Comparison of ENCODE assay signal across 8 mouse cellular contexts in genomic region chr5:19226144-19226865, GRCm38 (mm10). TPM values are rescaled to one million over a fixed set of nuclear protein-coding genes. Genes with fewer than 3 reads are reported as not detected.
DNase-seq lines count a peak whose midpoint lies in the region; ATAC-seq and TF ChIP-seq lines count a peak whose summit lies in the region.
"Had no signal": no experiment of that assay in that cellular context is flagged by ENCODE, and none has a peak within 500 bp of the region (broad histone marks: within the 10 kb centered on the region; RNA-seq: fewer than 3 reads in every experiment).

No protein-coding gene starts in this region.

- WGBS in heart, embryonic 10.5 days, result under 1% methylated on average over 36 of the region's 51 CpGs
- WGBS in kidney, embryonic 14.5 days, result under 1% methylated on average over 38 of the region's 51 CpGs
- WGBS in limb, embryonic 12.5 days, result under 1% methylated on average over 46 of the region's 51 CpGs
- under 1% methylated on average over 44 of the region's 51 CpGs for WGBS in midbrain, embryonic 15.5 days

- TF ChIP-seq POLR2A in embryonic fibroblast, embryonic 13.5 days (IDR thresholded peaks at IDR 0.05; ENCODE audit: low read depth, low read length), result peak; percentile 69

- H3K9me3 ChIP-seq in heart, embryonic 10.5 days, result no peaks in the 10 kb centered on the region
- no peaks in the 10 kb centered on the region for H3K9me3 ChIP-seq in kidney, embryonic 14.5 days (ENCODE audit: control insufficient read depth, low read length)
- H3K9me3 ChIP-seq in limb, embryonic 12.5 days, result no peaks in the 10 kb centered on the region
- H3K9me3 ChIP-seq in midbrain, embryonic 15.5 days, result no peaks in the 10 kb centered on the region

- H3K27ac ChIP-seq in brown adipose tissue, adult 24 weeks (replicated peaks; ENCODE audit: low read depth, low read length), result no peak overlapping the region
- peak overlapping the region; percentile 70 for H3K27ac ChIP-seq in embryonic fibroblast, embryonic 13.5 days (ENCODE audit: insufficient read depth, low read length)
- H3K27ac ChIP-seq in heart, embryonic 10.5 days, result peak overlapping the region; percentile 87
- H3K27ac ChIP-seq in kidney, embryonic 14.5 days (ENCODE audit: low read depth, low read length), result peak overlapping the region; percentile 65; the same call in 1 of the 2 replicates
- peak overlapping the region; percentile 85 for H3K27ac ChIP-seq in limb, embryonic 12.5 days
- peak overlapping the region; percentile 86 for H3K27ac ChIP-seq in midbrain, embryonic 15.5 days
- H3K27ac ChIP-seq: macrophage had no signal

- peak overlapping the region; percentile 67 for H3K9ac ChIP-seq in kidney, embryonic 14.5 days (ENCODE audit: low read depth, low read length)
- H3K9ac ChIP-seq in limb, embryonic 12.5 days (replicated peaks), result peak overlapping the region; percentile 70
- H3K9ac ChIP-seq in midbrain, embryonic 15.5 days, result peak overlapping the region; percentile 65

- ATAC-seq in kidney, embryonic 14.5 days (ENCODE audit: low FRiP score, low TSS enrichment), result peak; percentile 95
- ATAC-seq in limb, embryonic 12.5 days (ENCODE audit: insufficient number of reproducible peaks, insufficient read depth, low FRiP score, low TSS enrichment, low read depth), result peak; percentile 94
- peak; percentile 98 for ATAC-seq in midbrain, embryonic 15.5 days (replicated peaks)

- H3K36me3 ChIP-seq in heart, embryonic 10.5 days, result no peaks in the 10 kb centered on the region
- H3K36me3 ChIP-seq in kidney, embryonic 14.5 days (ENCODE audit: control insufficient read depth, insufficient read depth, low read length), result no peaks in the 10 kb centered on the region
- H3K36me3 ChIP-seq in limb, embryonic 12.5 days, result no peaks in the 10 kb centered on the region
- H3K36me3 ChIP-seq in midbrain, embryonic 15.5 days (replicated peaks), result no peaks in the 10 kb centered on the region

- no peak for TF ChIP-seq CTCF in embryonic fibroblast, embryonic 13.5 days (IDR thresholded peaks at IDR 0.05; ENCODE audit: borderline replicate concordance, insufficient read depth, low read length)

- no peaks in the 10 kb centered on the region; the same call in 1 of the 2 replicates for H3K4me1 ChIP-seq in brown adipose tissue, adult 24 weeks (ENCODE audit: control insufficient read depth, insufficient read depth, insufficient read length, low read length)
- peaks cover 3% of the 10 kb centered on the region; the same call in 1 of the 2 replicates for H3K4me1 ChIP-seq in embryonic fibroblast, embryonic 13.5 days (ENCODE audit: control insufficient read depth, insufficient read depth, low read length)
- peaks cover 14% of the 10 kb centered on the region for H3K4me1 ChIP-seq in heart, embryonic 10.5 days
- H3K4me1 ChIP-seq in kidney, embryonic 14.5 days (ENCODE audit: control insufficient read depth, insufficient read depth, low read length), result 0 out of 2 replicates have a peak, but pooled peaks cover 2% of the 10 kb centered on the region
- H3K4me1 ChIP-seq in limb, embryonic 12.5 days (replicated peaks), result peaks cover 19% of the 10 kb centered on the region
- H3K4me1 ChIP-seq in midbrain, embryonic 15.5 days, result peaks cover 22% of the 10 kb centered on the region

- H3K27me3 ChIP-seq in heart, embryonic 10.5 days (ENCODE audit: insufficient read depth, poor library complexity, severe bottlenecking), result peaks cover 12% of the 10 kb centered on the region; the same call in 1 of the 2 replicates
- H3K27me3 ChIP-seq in kidney, embryonic 14.5 days (ENCODE audit: control insufficient read depth, insufficient read depth, low read length), result no peaks in the 10 kb centered on the region
- H3K27me3 ChIP-seq in limb, embryonic 12.5 days, result peaks cover 14% of the 10 kb centered on the region
- no peaks in the 10 kb centered on the region for H3K27me3 ChIP-seq in midbrain, embryonic 15.5 days (replicated peaks)

- H3K4me3 ChIP-seq in brown adipose tissue, adult 24 weeks (ENCODE audit: insufficient read depth, low read depth, low read length), result peak overlapping the region; percentile 64
- peak overlapping the region; percentile 70 for H3K4me3 ChIP-seq in embryonic fibroblast, embryonic 13.5 days (ENCODE audit: insufficient read depth, low read length)
- peak overlapping the region; percentile 78 for H3K4me3 ChIP-seq in heart, embryonic 10.5 days
- peak overlapping the region; percentile 54 for H3K4me3 ChIP-seq in kidney, embryonic 14.5 days (ENCODE audit: low read length)
- H3K4me3 ChIP-seq in limb, embryonic 12.5 days (replicated peaks), result peak overlapping the region; percentile 63
- H3K4me3 ChIP-seq in midbrain, embryonic 15.5 days, result peak overlapping the region; percentile 82

- DNase-seq in heart, embryonic 10.5 days (ENCODE audit: low spot score), result peak; percentile 88
- DNase-seq in telencephalon, adult 2 months (ENCODE audit: low read depth, low spot score), result peak; percentile 89

- peak overlapping the region; percentile 96 for H3K4me2 ChIP-seq in kidney, embryonic 14.5 days (replicated peaks; ENCODE audit: low read depth, low read length)
- H3K4me2 ChIP-seq in limb, embryonic 12.5 days, result peak overlapping the region; percentile 96
- H3K4me2 ChIP-seq in midbrain, embryonic 15.5 days, result peak overlapping the region; percentile 99

RNA-seq across cellular contexts. Expression of gene Magi2, which starts 0.5 kb away (rescaled TPM):
- polyA plus RNA-seq in brown adipose tissue, adult 24 weeks (2012; ENCODE audit: insufficient read depth, insufficient read length, missing spikeins), result 1.0 and 1.2 TPM in 2 replicates
- 3.9 and 4.6 TPM in 2 replicates for polyA plus RNA-seq in embryonic fibroblast, embryonic 13.5 days (2011; ENCODE audit: insufficient read length, low read depth, missing spikeins)
- 1.8 and 2.6 TPM in 2 replicates for polyA plus RNA-seq in heart, embryonic 10.5 days (2016; fragmentation: Nextera tagmentation; extraction: Ambion mirVana)
- polyA plus RNA-seq in kidney, embryonic 14.5 days (2014; fragmentation: Nextera tagmentation; extraction: Ambion mirVana), result 8.6 and 9.3 TPM in 2 replicates
- polyA plus RNA-seq in limb, embryonic 12.5 days (2016; fragmentation: Nextera tagmentation; extraction: Ambion mirVana), result 4.8 and 7.0 TPM in 2 replicates
- polyA plus RNA-seq in midbrain, embryonic 15.5 days (2015; fragmentation: Nextera tagmentation; extraction: Ambion mirVana), result 31.9 and 35.9 TPM in 2 replicates
